8 mouse cellular contexts compared by ENCODE assay signal in genomic region chr10:19935295-19935623, GRCm38 (mm10). TPM values are rescaled to one million over a fixed set of nuclear protein-coding genes. Genes with fewer than 3 reads are reported as not detected.
DNase-seq lines count a peak whose midpoint lies in the region; ATAC-seq and TF ChIP-seq lines count a peak whose summit lies in the region.

No protein-coding gene starts in this region.

- no peaks in the 10 kb centered on the region for H3K9me3 ChIP-seq in heart, embryonic 15.5 days (replicated peaks)
- H3K9me3 ChIP-seq in hindbrain, embryonic 11.5 days (ENCODE audit: control insufficient read depth, low read length), result no peaks in the 10 kb centered on the region
- no peaks in the 10 kb centered on the region for H3K9me3 ChIP-seq in liver, postnatal 0 days (ENCODE audit: low read length)

- no peaks in the 10 kb centered on the region for H3K27me3 ChIP-seq in heart, embryonic 15.5 days
- peaks cover 24% of the 10 kb centered on the region for H3K27me3 ChIP-seq in hindbrain, embryonic 11.5 days (ENCODE audit: control insufficient read depth, insufficient read depth, low read length)
- H3K27me3 ChIP-seq in liver, postnatal 0 days (ENCODE audit: insufficient read depth, low read length), result peaks cover 13% of the 10 kb centered on the region

- peaks cover 37% of the 10 kb centered on the region for H3K4me1 ChIP-seq in heart, embryonic 15.5 days (replicated peaks)
- H3K4me1 ChIP-seq in hindbrain, embryonic 11.5 days (replicated peaks; ENCODE audit: control insufficient read depth, insufficient read depth, low read length), result 0 out of 2 replicates have a peak, but pooled peaks cover 2% of the 10 kb centered on the region
- H3K4me1 ChIP-seq in liver, postnatal 0 days (ENCODE audit: insufficient read depth), result peaks cover 32% of the 10 kb centered on the region

- H3K4me3 ChIP-seq in heart, embryonic 15.5 days, result peak overlapping the region; percentile 94
- peak overlapping the region; percentile 53 for H3K4me3 ChIP-seq in hindbrain, embryonic 11.5 days (ENCODE audit: low read depth, low read length)
- H3K4me3 ChIP-seq in liver, postnatal 0 days (ENCODE audit: low read depth, low read length), result peak overlapping the region; percentile 67

- ATAC-seq in heart, embryonic 15.5 days (replicated peaks; ENCODE audit: insufficient number of reproducible peaks, insufficient read depth, low FRiP score, low read depth), result no peak
- ATAC-seq in hindbrain, embryonic 11.5 days (ENCODE audit: low FRiP score), result no peak
- ATAC-seq in liver, postnatal 0 days, result no peak
- ATAC-seq in cerebellum, adult (ENCODE audit: insufficient number of reproducible peaks, low FRiP score, low TSS enrichment), result no peak

- WGBS in heart, embryonic 15.5 days, result 3% methylated on average over 10 of the region's 10 CpGs
- WGBS in hindbrain, embryonic 11.5 days, result 7% methylated on average over 10 of the region's 10 CpGs
- WGBS in liver, postnatal 0 days (ENCODE audit: insufficient replicate concordance), result 4% methylated on average over 10 of the region's 10 CpGs

- H3K36me3 ChIP-seq in heart, embryonic 15.5 days, result no peaks in the 10 kb centered on the region
- H3K36me3 ChIP-seq in hindbrain, embryonic 11.5 days (ENCODE audit: control insufficient read depth, insufficient read depth, low read length), result no peaks in the 10 kb centered on the region
- H3K36me3 ChIP-seq in liver, postnatal 0 days (replicated peaks; ENCODE audit: insufficient read depth, low read length), result no peaks in the 10 kb centered on the region

- H3K4me2 ChIP-seq in heart, embryonic 15.5 days, result peak overlapping the region; percentile 98
- H3K4me2 ChIP-seq in hindbrain, embryonic 11.5 days (replicated peaks; ENCODE audit: low read depth, low read length), result peak overlapping the region; percentile 90
- peak overlapping the region; percentile 91 for H3K4me2 ChIP-seq in liver, postnatal 0 days (ENCODE audit: low read depth, low read length)

- H3K9ac ChIP-seq in heart, embryonic 15.5 days, result peak overlapping the region; percentile 95
- no peak overlapping the region for H3K9ac ChIP-seq in hindbrain, embryonic 11.5 days (ENCODE audit: low read depth, low read length)
- peak overlapping the region; percentile 81 for H3K9ac ChIP-seq in liver, postnatal 0 days (replicated peaks)

- peak overlapping the region; percentile 98 for H3K27ac ChIP-seq in heart, embryonic 15.5 days
- no peak overlapping the region for H3K27ac ChIP-seq in hindbrain, embryonic 11.5 days (ENCODE audit: low read depth, low read length)
- peak overlapping the region; percentile 85 for H3K27ac ChIP-seq in liver, postnatal 0 days (ENCODE audit: low read depth)

- DNase-seq in heart, postnatal 25 days (ENCODE audit: low spot score), result no peak
- DNase-seq in adrenal gland, postnatal 36 days, result peak; percentile 9 to 35
- peak; percentile 47 for DNase-seq in hindbrain, embryonic 11.5 days (ENCODE audit: low spot score)
- DNase-seq in liver, postnatal 0 days, result no peak
- peak; percentile 27 for DNase-seq in thymus, postnatal 14 days
- DNase-seq in yolk sac, embryonic 10.5 days (ENCODE audit: low spot score), result no peak

- TF ChIP-seq CTCF in liver, postnatal 0 days (IDR thresholded peaks at IDR 0.05; ENCODE audit: low read depth), result no peak

- intact Hi-C loops in heart, postnatal 25 days (cut with DNase I), result loop anchor here (2.0 kb wide), 1 partner anchor 190 kb away; no protein-coding TSS in a partner anchor

- TF ChIP-seq EP300 in liver, postnatal 0 days (IDR thresholded peaks at IDR 0.05; ENCODE audit: low read depth), result no peak

RNA-seq across cellular contexts. Expression of gene Map3k5, which starts 1.0 kb away (rescaled TPM):
- 2.6 and 3.2 TPM in 2 replicates for polyA plus RNA-seq in heart, embryonic 15.5 days (2015; fragmentation: Nextera tagmentation; extraction: Ambion mirVana)
- 10 to 100 TPM; 37.0 to 37.7 TPM for total RNA-seq in heart, postnatal 25 days (2021)
- 10 to 100 TPM; 25.6 to 28.2 TPM for total RNA-seq in adrenal gland, postnatal 36 days (2021)
- 0.66 and 1.3 TPM in 2 replicates for polyA plus RNA-seq in hindbrain, embryonic 11.5 days (2014; fragmentation: Nextera tagmentation; extraction: Ambion mirVana)
- 1.1 and 1.4 TPM in 2 replicates for polyA plus RNA-seq in liver, postnatal 0 days (2015; fragmentation: Nextera tagmentation; extraction: Ambion mirVana)

RNA-seq across cellular contexts. Expression of gene Pex7, which starts 27.8 kb away (rescaled TPM):
- 33.9 and 34.8 TPM in 2 replicates for polyA plus RNA-seq in heart, embryonic 15.5 days (2015; fragmentation: Nextera tagmentation; extraction: Ambion mirVana)
- 10 to 100 TPM; 25.5 to 28.9 TPM for total RNA-seq in heart, postnatal 25 days (2021)
- total RNA-seq in adrenal gland, postnatal 36 days (2021), result 10 to 100 TPM; 42.7 to 68.8 TPM
- polyA plus RNA-seq in hindbrain, embryonic 11.5 days (2014; fragmentation: Nextera tagmentation; extraction: Ambion mirVana), result 32.5 and 34.1 TPM in 2 replicates
- polyA plus RNA-seq in liver, postnatal 0 days (2015; fragmentation: Nextera tagmentation; extraction: Ambion mirVana), result 51.4 and 58.5 TPM in 2 replicates

Comparison
In these comparisons a context has a peak if more than half of its experiments do, and no peak if none do; other contexts are left out.
1. DNase-seq: peak in adrenal gland, postnatal 36 days (2 of 2), hindbrain, embryonic 11.5 days (single experiment) and thymus, postnatal 14 days (single experiment); none in heart, postnatal 25 days (single experiment), liver, postnatal 0 days (single experiment) and yolk sac, embryonic 10.5 days (single experiment).
2. Peak in every context shown above with its lines, with median percentiles within 50 percentile points of each other: H3K4me2 ChIP-seq and H3K4me3 ChIP-seq.